Mouse (Mus musculus): ENCODE measurements around the gene Rprml.

DNA sequence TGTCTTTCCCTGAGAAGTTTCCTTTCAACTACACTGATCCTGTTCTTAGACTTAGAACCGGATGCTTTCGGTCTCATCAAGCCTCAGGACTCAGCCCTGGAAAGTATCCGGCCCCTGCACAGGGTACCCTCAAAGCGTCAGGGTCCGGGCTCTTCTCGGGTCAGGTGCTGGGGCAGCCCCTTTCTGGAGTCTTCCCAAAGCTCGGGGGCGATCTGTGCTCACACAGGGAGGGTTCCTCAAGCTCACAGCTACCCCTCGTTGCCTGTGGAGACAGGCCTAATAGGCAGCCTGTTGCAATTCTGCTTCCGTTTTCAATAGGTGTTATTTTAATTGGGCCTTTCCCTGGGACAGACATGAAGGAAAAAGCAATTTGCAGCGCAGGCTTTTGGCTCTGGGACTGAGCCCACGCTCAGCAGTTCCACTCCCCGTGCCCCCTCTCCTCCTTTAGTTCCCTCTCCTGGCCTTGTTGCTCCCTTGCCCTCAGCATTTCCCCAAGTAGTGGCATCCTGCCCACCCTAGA lies 17.6 kb downstream of the Rprml start:
- TF ChIP-seq POLR2A (IDR thresholded peaks at IDR 0.05; ENCODE audit: borderline replicate concordance, low read depth, low read length) (no peak), CTCF (IDR thresholded peaks at IDR 0.05; ENCODE audit: low read depth, low read length) (no peak)
